Mouse (Mus musculus) bone marrow macrophage, adult 2 months (primary cell): ENCODE results near the gene Ahsa1. TPM values are rescaled to one million over a fixed set of nuclear protein-coding genes. Genes with fewer than 3 reads are reported as not detected.
A peak's percentile ranks its signal among the peaks of the same experiment; 100 is the strongest.
"Not testable (repeated sequence)": the region's sequence is repeated elsewhere in the genome, so short reads cannot be mapped to it uniquely, and the experiment has no call there.

Experiments used
- H3K27ac ChIP-seq: 2 replicates; pipeline ENCODE4 v1.5.1; 2012; ENCODE audit warnings: low read depth, low read length; ENCODE audit not compliant: insufficient read depth
- H3K4me1 ChIP-seq: 2 replicates; pipeline ENCODE4 v1.6.1; 2012; ENCODE audit warnings: low read length; ENCODE audit not compliant: control insufficient read depth, insufficient read depth
- H3K4me3 ChIP-seq: 2 replicates; pipeline ENCODE4 v1.5.1; 2012; ENCODE audit warnings: mild to moderate bottlenecking, low read length, moderate library complexity; ENCODE audit not compliant: insufficient read depth
- CTCF ChIP-seq: IDR thresholded peaks from 2 replicates; pipeline ENCODE4 v1.5.1; 2012; ENCODE audit warnings: low read depth, mild to moderate bottlenecking, low read length, moderate library complexity
- POLR2A ChIP-seq: IDR thresholded peaks from 2 replicates; pipeline ENCODE4 v1.6.1; 2012; ENCODE audit warnings: mild to moderate bottlenecking, low read depth, low read length, borderline replicate concordance
- polyA plus RNA-seq: library from polyadenylated mRNA; stranded (reverse); fragments of >200 nt; gene quantifications from 2 replicates; pipeline ENCODE4 v1.2.4, GENCODE M21; 2012; ENCODE audit not compliant: missing spikeins, insufficient read depth, insufficient read length

Ahsa1 gene
- polyA plus RNA-seq, 1 experiment: 117 TPM

DNA sequence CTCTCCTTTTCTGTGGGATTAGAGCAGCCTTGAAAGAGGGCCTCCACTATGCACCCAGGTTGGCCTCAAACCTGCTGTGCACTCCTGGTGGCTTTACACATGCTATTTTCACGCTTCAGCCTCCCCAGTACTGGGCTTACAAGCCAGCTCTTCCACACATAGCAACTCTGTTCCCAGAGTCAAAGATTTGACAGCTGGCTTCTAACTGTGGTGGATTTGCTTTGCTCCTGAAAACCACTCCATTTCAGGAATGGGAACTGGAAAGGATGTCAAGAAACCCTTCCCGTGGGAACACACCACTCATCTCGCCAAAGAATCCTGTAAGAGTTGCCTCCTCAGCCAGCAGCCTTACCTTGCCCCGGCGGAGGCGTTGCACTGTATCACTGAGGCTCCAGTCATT, 12.4 kb upstream of the Ahsa1 start:
- no peak overlapping the region for H3K27ac ChIP-seq
- no peak overlapping the region for H3K4me3 ChIP-seq
- peaks cover 7% of the 10 kb centered on the region for H3K4me1 ChIP-seq
- TF ChIP-seq POLR2A (no peak), CTCF (no peak)

DNA sequence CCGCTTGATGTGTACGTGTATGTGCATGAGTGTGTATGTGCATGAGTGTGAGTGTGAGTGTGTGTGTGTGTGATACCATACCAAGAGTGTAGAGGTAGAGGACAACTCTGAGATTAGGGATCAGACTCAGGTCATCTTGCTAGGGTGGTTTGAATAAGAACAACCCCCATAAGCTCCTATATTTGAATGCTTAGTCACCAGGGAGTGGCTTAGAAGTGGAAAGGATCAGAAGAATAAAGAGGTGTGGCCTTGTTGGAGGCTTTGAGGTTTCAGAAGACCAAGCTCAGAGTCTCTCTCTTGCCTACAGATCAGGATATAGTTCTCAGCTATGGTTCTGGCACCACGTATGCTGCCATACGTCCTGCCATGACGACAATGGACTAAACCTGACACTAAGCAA, 9.7 kb upstream of the Ahsa1 start:
- Histone ChIP-seq H3K4me1 (peaks cover 20% of the 10 kb centered on the region), H3K27ac (no peak overlapping the region), H3K4me3 (no peak overlapping the region)
- TF ChIP-seq CTCF (no peak), POLR2A (no peak)

DNA sequence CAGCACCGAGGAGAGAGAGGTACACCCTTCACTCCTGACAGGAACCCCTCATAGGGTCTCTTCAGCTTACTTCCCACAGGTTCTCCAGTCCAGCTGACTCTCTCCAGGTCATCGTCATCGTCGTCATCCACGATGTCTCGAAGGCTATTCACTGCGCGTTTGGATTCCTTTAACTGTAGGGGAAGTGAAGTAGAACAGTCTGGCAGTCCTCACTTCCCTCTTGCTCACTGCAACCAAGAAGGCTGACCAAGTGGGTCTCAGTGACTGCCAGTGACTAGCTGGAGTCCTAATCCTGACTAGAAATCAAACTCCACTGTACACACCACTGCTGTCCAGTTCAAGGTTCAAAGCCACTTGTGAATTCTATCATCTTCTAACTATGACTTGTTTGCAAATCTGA, 5.7 kb upstream of the Ahsa1 start:
- no peak for TF ChIP-seq CTCF
- no peak for TF ChIP-seq POLR2A
- Histone ChIP-seq H3K4me1 (peaks cover 36% of the 10 kb centered on the region), H3K4me3 (no peak overlapping the region), H3K27ac (peak overlapping the region; percentile 69)

GRCm38 (mm10) chr12:87265444-87265843, 835 bp upstream of the Ahsa1 start:
- Histone ChIP-seq H3K27ac (peak overlapping the region; percentile 80), H3K4me3 (peak overlapping the region; percentile 90), H3K4me1 (peaks cover 31% of the 10 kb centered on the region)
- no peak for TF ChIP-seq CTCF
- TF ChIP-seq POLR2A: no peak

DNA sequence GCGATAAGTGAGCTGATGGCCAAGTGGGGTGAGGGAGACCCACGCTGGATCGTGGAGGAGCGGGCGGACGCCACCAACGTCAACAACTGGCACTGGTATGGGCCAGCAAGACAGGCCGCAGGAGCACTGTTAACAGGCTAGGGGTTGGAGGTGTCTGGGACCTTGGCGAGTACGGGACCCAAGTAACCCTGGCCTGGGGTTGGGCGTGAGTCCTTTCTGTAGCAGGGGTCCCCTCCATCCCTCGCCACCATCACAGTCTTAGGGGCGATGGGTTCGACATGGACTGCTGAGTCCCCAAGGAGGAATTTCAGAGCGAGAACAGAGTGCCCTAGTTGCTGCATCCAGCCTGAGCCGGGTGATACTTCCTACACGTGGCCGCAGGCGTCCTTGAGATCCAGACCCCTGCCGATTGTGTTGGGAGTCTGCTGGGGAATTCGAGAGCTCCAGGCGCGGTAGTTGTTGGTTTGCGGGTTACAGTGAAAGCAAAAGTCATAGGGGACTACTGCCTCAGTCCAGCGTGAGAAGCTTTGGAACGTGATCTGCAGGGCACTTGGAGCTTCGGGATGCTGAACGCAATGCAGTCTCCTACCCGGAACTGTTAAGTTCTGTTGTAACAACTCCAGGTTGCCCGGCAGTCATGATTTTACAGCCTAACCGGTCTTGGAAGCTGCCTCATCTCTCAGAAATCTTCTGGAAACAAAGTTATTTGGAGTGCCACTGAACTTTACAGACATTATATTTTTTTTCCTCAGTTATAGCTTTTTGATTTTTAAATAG, 736 bp downstream of the Ahsa1 start:
- H3K4me1 ChIP-seq: peaks cover 18% of the 10 kb centered on the region
- peak overlapping the region; percentile 90 for H3K4me3 ChIP-seq
- TF ChIP-seq POLR2A (no peak), CTCF (no peak)
- peak overlapping the region; percentile 89 for H3K27ac ChIP-seq

DNA sequence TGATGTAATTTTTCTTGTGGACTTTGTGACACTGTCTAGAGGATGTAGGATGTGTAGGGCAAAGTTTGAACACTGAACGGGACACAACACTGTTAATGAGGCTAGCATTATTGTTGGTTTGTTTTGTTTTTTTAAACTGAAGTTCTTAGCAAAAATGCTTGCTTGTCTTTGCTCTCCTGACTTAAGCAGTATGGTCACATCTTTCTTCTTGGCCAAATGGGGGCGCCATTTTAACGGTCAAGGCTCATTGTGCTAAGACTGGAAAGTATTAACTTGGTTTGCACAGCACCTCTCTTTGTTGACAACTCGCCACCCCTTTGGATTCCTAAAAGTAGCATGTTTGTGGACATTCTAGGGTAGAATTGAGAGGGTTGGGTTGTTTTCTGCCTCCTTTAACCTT, 1.4 kb downstream of the Ahsa1 start:
- no peak for TF ChIP-seq CTCF
- H3K4me1 ChIP-seq: peaks cover 14% of the 10 kb centered on the region
- peak overlapping the region; percentile 8; the same call in 1 of the 2 replicates for H3K27ac ChIP-seq
- H3K4me3 ChIP-seq: peak overlapping the region; percentile 90

- peaks cover 35% of the 10 kb centered on the region for H3K4me1 ChIP-seq
- peak overlapping the region; percentile 52 for H3K27ac ChIP-seq
- TF ChIP-seq CTCF (no peak), POLR2A (no peak)
- no peak overlapping the region for H3K4me3 ChIP-seq
Observed at GRCm38 (mm10) chr12:87274853-87275831, 8.9 kb downstream of the Ahsa1 start.

GRCm38 (mm10) chr12:87277251-87277650, 11.0 kb downstream of the Ahsa1 start:
- H3K4me1 ChIP-seq: peaks cover 41% of the 10 kb centered on the region

DNA sequence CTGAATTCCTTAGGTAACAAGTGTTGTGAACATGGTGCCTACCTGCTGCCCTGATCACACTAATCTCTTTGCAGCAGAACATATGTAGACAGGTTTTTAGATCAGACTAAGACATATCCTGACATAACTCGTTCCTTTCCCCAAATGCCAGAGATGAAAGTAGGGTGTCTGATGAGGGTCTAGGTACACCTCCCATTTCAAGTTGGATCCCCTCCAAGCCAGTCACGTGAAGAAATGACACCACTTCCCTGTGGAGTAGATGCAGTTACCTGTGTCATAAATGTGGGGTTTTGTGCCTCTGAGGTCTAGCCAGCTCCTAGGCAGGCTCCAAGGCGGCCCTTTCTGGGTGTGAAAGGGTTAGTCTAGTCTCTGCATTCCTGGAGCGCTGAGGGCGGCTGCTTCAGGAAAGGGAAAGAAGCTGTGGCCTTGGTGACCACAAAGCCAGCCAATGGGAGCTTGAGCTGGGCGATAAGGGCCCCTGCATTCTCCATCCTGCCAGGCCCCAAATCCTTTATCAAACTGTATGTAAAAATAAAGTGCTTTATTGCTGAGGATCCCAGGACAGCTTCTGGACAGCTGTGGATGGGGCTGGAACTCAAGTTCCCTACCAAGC, 11.9 kb downstream of the Ahsa1 start:
- TF ChIP-seq CTCF (no peak), POLR2A (no peak)
- H3K4me3 ChIP-seq: no peak overlapping the region
- no peak overlapping the region for H3K27ac ChIP-seq
- H3K4me1 ChIP-seq: peaks cover 37% of the 10 kb centered on the region

More at GRCm38 (mm10) chr12:87277251-87277650, 11.0 kb downstream of the Ahsa1 start:
- H3K27ac ChIP-seq, H3K4me3 ChIP-seq: not testable (repeated sequence)
